Mouse (Mus musculus) macrophage (primary cell): ENCODE data around the gene Adgrg5. TPM values are rescaled to one million over a fixed set of nuclear protein-coding genes. Genes with fewer than 3 reads are reported as not detected.

Source experiments
- H3K27ac ChIP-seq: fragments of 350-480 bp; formaldehyde crosslinking; 2 replicates; pipeline ENCODE4 v1.9.0; 2021
- H3K36me3 ChIP-seq: fragments of 350-480 bp; formaldehyde crosslinking; 2 replicates; pipeline ENCODE4 v1.9.0; 2021; ENCODE audit errors: inconsistent target
- H3K4me3 ChIP-seq: fragments of 350-480 bp; formaldehyde crosslinking; 2 replicates; pipeline ENCODE4 v1.9.0; 2021; ENCODE audit errors: inconsistent target
- H3K79me2 ChIP-seq: fragments of 350-480 bp; formaldehyde crosslinking; 2 replicates; pipeline ENCODE4 v1.9.0; 2021; ENCODE audit errors: inconsistent target
- WGBS: methylation state at CpG from one replicate; pipeline ENCODE4 v1.1.7; 2026; ENCODE audit warnings: inconsistent platforms; ENCODE audit not compliant: missing documents; 5-methylcytosine and 5-hydroxymethylcytosine counted together
- polyA plus RNA-seq: library from polyadenylated mRNA; stranded (reverse); fragments of 250-400 nt; gene quantifications from 3 replicates; pipeline ENCODE4 v1.2.4, GENCODE M21; 2018; ENCODE audit warnings: inconsistent platforms

The Adgrg5 gene
- polyA plus RNA-seq, 1 experiment from 2014 or later, result 0.06 TPM

GRCm38 (mm10) chr8:94987553-94987952 is 64.1 kb downstream of the Adgrg5 start:
- H3K36me3 ChIP-seq, result no peaks in the 10 kb centered on the region
- H3K27ac ChIP-seq, result no peak overlapping the region
- WGBS, result 42% methylated on average over 7 of the region's 7 CpGs
- no peak overlapping the region for H3K4me3 ChIP-seq
- no peaks in the 10 kb centered on the region for H3K79me2 ChIP-seq

- Histone ChIP-seq H3K27ac (no peak overlapping the region), H3K4me3 (no peak overlapping the region), H3K79me2 (no peaks in the 10 kb centered on the region), H3K36me3 (no peaks in the 10 kb centered on the region)
- WGBS, result 44% methylated on average over 6 of the region's 6 CpGs
Measured at GRCm38 (mm10) chr8:94988619-94989018, 65.1 kb downstream of the Adgrg5 start.

GRCm38 (mm10) chr8:94989711-94990110 is 66.2 kb downstream of the Adgrg5 start:
- Histone ChIP-seq H3K4me3 (no peak overlapping the region), H3K27ac (no peak overlapping the region), H3K36me3 (no peaks in the 10 kb centered on the region), H3K79me2 (no peaks in the 10 kb centered on the region)
- 78% methylated on average over 4 of the region's 4 CpGs for WGBS

GRCm38 (mm10) chr8:94990598-94991453 is 67.3 kb downstream of the Adgrg5 start:
- no peak overlapping the region for H3K4me3 ChIP-seq
- H3K79me2 ChIP-seq, result no peaks in the 10 kb centered on the region
- H3K27ac ChIP-seq, result no peak overlapping the region
- 64% methylated on average over 11 of the region's 11 CpGs for WGBS
- H3K36me3 ChIP-seq, result no peaks in the 10 kb centered on the region

GRCm38 (mm10) chr8:94991454-94991994 is 68.0 kb downstream of the Adgrg5 start:
- Histone ChIP-seq H3K4me3 (no peak overlapping the region), H3K27ac (no peak overlapping the region), H3K36me3 (no peaks in the 10 kb centered on the region), H3K79me2 (no peaks in the 10 kb centered on the region)
- 70% methylated on average over 9 of the region's 9 CpGs for WGBS

GRCm38 (mm10) chr8:94992010-94992409 is 68.5 kb downstream of the Adgrg5 start:
- H3K27ac ChIP-seq, result no peak overlapping the region
- 52% methylated on average over 4 of the region's 4 CpGs for WGBS
- no peaks in the 10 kb centered on the region for H3K36me3 ChIP-seq
- H3K4me3 ChIP-seq, result no peak overlapping the region
- no peaks in the 10 kb centered on the region for H3K79me2 ChIP-seq

- Histone ChIP-seq H3K27ac (no peak overlapping the region), H3K4me3 (no peak overlapping the region), H3K36me3 (no peaks in the 10 kb centered on the region), H3K79me2 (no peaks in the 10 kb centered on the region)
- 65% methylated on average over 5 of the region's 5 CpGs for WGBS
Measured at GRCm38 (mm10) chr8:94992534-94992933, 69.0 kb downstream of the Adgrg5 start.

Other genes with a start within 250 kb of the Adgrg5 start
- not detected in 3 replicates for gene Pllp, start 227.4 kb upstream of the Adgrg5 start, polyA plus RNA-seq
- gene Ccl22, start 178.1 kb upstream of the Adgrg5 start, polyA plus RNA-seq, result 0.78 to 3.7 TPM (median 0.89 TPM) in 3 replicates
- gene Cx3cl1, start 151.7 kb upstream of the Adgrg5 start, polyA plus RNA-seq, result 0.32 to 0.77 TPM (median 0.51 TPM) in 3 replicates
- gene Ccl17, start 113.2 kb upstream of the Adgrg5 start, polyA plus RNA-seq, result not detected in 3 replicates
- gene Coq9, start 85.4 kb upstream of the Adgrg5 start, polyA plus RNA-seq, result 15.7 to 29.9 TPM (median 26.3 TPM) in 3 replicates
- 10.8 to 28.7 TPM (median 20.3 TPM) in 3 replicates for gene Ciapin1, start 85.3 kb upstream of the Adgrg5 start, polyA plus RNA-seq
- gene Polr2c, start 66.2 kb upstream of the Adgrg5 start, polyA plus RNA-seq, result 23.3 to 33.5 TPM (median 24.0 TPM) in 3 replicates
- 1.9 to 2.3 TPM (median 2.0 TPM) in 3 replicates for gene Dok4, start 47.4 kb upstream of the Adgrg5 start, polyA plus RNA-seq
- gene Ccdc102a, start 5.6 kb upstream of the Adgrg5 start, polyA plus RNA-seq, result 0.06 to 0.21 TPM in 2 of 3 replicates, not detected in the other
- gene Adgrg1, start 51.1 kb downstream of the Adgrg5 start, polyA plus RNA-seq, result 0.36 to 1.5 TPM (median 1.3 TPM) in 3 replicates
- gene Adgrg3, start 94.0 kb downstream of the Adgrg5 start, polyA plus RNA-seq, result 0.44 to 1.8 TPM (median 1.5 TPM) in 3 replicates
- not detected in 3 replicates for gene Drc7, start 131.4 kb downstream of the Adgrg5 start, polyA plus RNA-seq
- gene Katnb1, start 157.5 kb downstream of the Adgrg5 start, polyA plus RNA-seq, result 7.0 to 7.8 TPM (median 7.1 TPM) in 3 replicates